Mouse (Mus musculus) liver, postnatal 0 days (tissue): ENCODE results near the gene Cdk14.

Experiments
- CTCF ChIP-seq: sonication (generic); IDR thresholded peaks from 2 replicates; pipeline ENCODE4 v1.5.1; 2016; ENCODE audit warnings: antibody characterized with exemption, low read depth
- EP300 ChIP-seq: IDR thresholded peaks from 2 replicates; pipeline ENCODE4 v1.6.1; 2016; ENCODE audit warnings: antibody characterized with exemption, low read depth, mild to moderate bottlenecking

- no peak for TF ChIP-seq CTCF
- no peak for TF ChIP-seq EP300
These were observed 355.4 kb downstream of the Cdk14 start for GRCm38 (mm10) chr5:5064686-5065085.
